Mouse (Mus musculus): Measurements from ENCODE around the gene Arhgap33. TPM values are rescaled to one million over a fixed set of nuclear protein-coding genes. Genes with fewer than 3 reads are reported as not detected.

The Arhgap33 gene
- polyA plus RNA-seq, 1 experiment = not detected

GRCm38 (mm10) chr7:30563906-30564280 lies 29.0 kb upstream of the Arhgap33 start:
- Histone ChIP-seq H3K4me3 (ENCODE audit: insufficient read depth, low read depth, low read length) (peak overlapping the region; percentile 69), H3K4me1 (ENCODE audit: control insufficient read depth, insufficient read depth, low read length) (peaks cover 12% of the 10 kb centered on the region), H3K27ac (ENCODE audit: insufficient read depth, low read depth, low read length) (0 out of 2 replicates have a peak overlapping the region, but pooled peaks have one; percentile 4)
- TF ChIP-seq CTCF (IDR thresholded peaks at IDR 0.05; ENCODE audit: insufficient read depth, low read depth, low read length) (no peak), POLR2A (IDR thresholded peaks at IDR 0.05; ENCODE audit: insufficient read depth, low read depth, low read length) (no peak)
- WGBS = 18% methylated on average over 6 of the region's 6 CpGs

GRCm38 (mm10) chr7:30563117-30563905 lies 28.5 kb upstream of the Arhgap33 start, which contains the start of the genes U2af1l4, Gm49396 and Psenen:
Gene U2af1l4 (plus strand): TSS chr7:30563301.
Gene Gm49396 (plus strand): TSS chr7:30563344.
Gene Psenen (minus strand): TSS chr7:30563627.
- under 1% methylated on average over 45 of the region's 45 CpGs for WGBS

GRCm38 (mm10) chr7:30562526-30563116 lies 27.8 kb upstream of the Arhgap33 start:
- peak overlapping the region; percentile 84 for H3K27ac ChIP-seq (ENCODE audit: insufficient read depth, low read depth, low read length)
- peaks cover 21% of the 10 kb centered on the region for H3K4me1 ChIP-seq (ENCODE audit: control insufficient read depth, insufficient read depth, low read length)
- under 1% methylated on average over 27 of the region's 27 CpGs for WGBS
- TF ChIP-seq CTCF (IDR thresholded peaks at IDR 0.05; ENCODE audit: insufficient read depth, low read depth, low read length) (no peak), POLR2A (IDR thresholded peaks at IDR 0.05; ENCODE audit: insufficient read depth, low read depth, low read length) (no peak)
- H3K4me3 ChIP-seq (ENCODE audit: insufficient read depth, low read depth, low read length) = peak overlapping the region; percentile 65

More at GRCm38 (mm10) chr7:30563117-30563905, 28.5 kb upstream of the Arhgap33 start, which contains the start of the genes U2af1l4, Gm49396 and Psenen:
- Histone ChIP-seq H3K27ac (ENCODE audit: insufficient read depth, low read depth, low read length) (peak within 1 kb of the TSS; percentile 84), H3K4me1 (ENCODE audit: control insufficient read depth, insufficient read depth, low read length) (peaks cover 15% of the 10 kb centered on the region), H3K4me3 (ENCODE audit: insufficient read depth, low read depth, low read length) (peak within 1 kb of the TSS; percentile 69)
- TF ChIP-seq POLR2A (IDR thresholded peaks at IDR 0.05; ENCODE audit: insufficient read depth, low read depth, low read length) (no peak; the same call in 1 of the 2 replicates), CTCF (IDR thresholded peaks at IDR 0.05; ENCODE audit: insufficient read depth, low read depth, low read length) (no peak)

- Histone ChIP-seq H3K4me1 (ENCODE audit: control insufficient read depth, insufficient read depth, low read length) (peaks cover 21% of the 10 kb centered on the region), H3K4me3 (ENCODE audit: insufficient read depth, low read depth, low read length) (no peak overlapping the region), H3K27ac (ENCODE audit: insufficient read depth, low read depth, low read length) (no peak overlapping the region)
- TF ChIP-seq CTCF (IDR thresholded peaks at IDR 0.05; ENCODE audit: insufficient read depth, low read depth, low read length) = no peak
- TF ChIP-seq POLR2A (IDR thresholded peaks at IDR 0.05; ENCODE audit: insufficient read depth, low read depth, low read length) = no peak
- 65% methylated on average over 2 of the region's 2 CpGs for WGBS
Measured at GRCm38 (mm10) chr7:30560296-30560695, 25.4 kb upstream of the Arhgap33 start.

GRCm38 (mm10) chr7:30559443-30559954 lies 24.6 kb upstream of the Arhgap33 start, which contains the start of gene Lin37:
Gene Lin37 (minus strand): TSS chr7:30559838.
- WGBS = under 1% methylated on average over 20 of the region's 20 CpGs
- TF ChIP-seq POLR2A (IDR thresholded peaks at IDR 0.05; ENCODE audit: insufficient read depth, low read depth, low read length) (0 out of 2 replicates have a peak, but pooled peaks have one; percentile 48), CTCF (IDR thresholded peaks at IDR 0.05; ENCODE audit: insufficient read depth, low read depth, low read length) (no peak)
- Histone ChIP-seq H3K27ac (ENCODE audit: insufficient read depth, low read depth, low read length) (no peak within 1 kb of the TSS; the same call in 1 of the 2 replicates), H3K4me1 (ENCODE audit: control insufficient read depth, insufficient read depth, low read length) (peaks cover 21% of the 10 kb centered on the region), H3K4me3 (ENCODE audit: insufficient read depth, low read depth, low read length) (peak within 1 kb of the TSS; percentile 63)

GRCm38 (mm10) chr7:30558656-30559442 lies 24.0 kb upstream of the Arhgap33 start:
- Histone ChIP-seq H3K4me3 (ENCODE audit: insufficient read depth, low read depth, low read length) (peak overlapping the region; percentile 63), H3K4me1 (ENCODE audit: control insufficient read depth, insufficient read depth, low read length) (peaks cover 14% of the 10 kb centered on the region), H3K27ac (ENCODE audit: insufficient read depth, low read depth, low read length) (no peak overlapping the region; the same call in 1 of the 2 replicates)
- WGBS = 8% methylated on average over 12 of the region's 12 CpGs
- TF ChIP-seq POLR2A (IDR thresholded peaks at IDR 0.05; ENCODE audit: insufficient read depth, low read depth, low read length) (no peak), CTCF (IDR thresholded peaks at IDR 0.05; ENCODE audit: insufficient read depth, low read depth, low read length) (no peak)

- Histone ChIP-seq H3K4me3 (ENCODE audit: insufficient read depth, low read depth, low read length) (no peak overlapping the region), H3K4me1 (ENCODE audit: control insufficient read depth, insufficient read depth, low read length) (peaks cover 22% of the 10 kb centered on the region), H3K27ac (ENCODE audit: insufficient read depth, low read depth, low read length) (no peak overlapping the region)
- 87% methylated on average over 13 of the region's 13 CpGs for WGBS
- TF ChIP-seq POLR2A (IDR thresholded peaks at IDR 0.05; ENCODE audit: insufficient read depth, low read depth, low read length) (no peak), CTCF (IDR thresholded peaks at IDR 0.05; ENCODE audit: insufficient read depth, low read depth, low read length) (no peak)
Measured at GRCm38 (mm10) chr7:30557901-30558514, 23.1 kb upstream of the Arhgap33 start.

Data from olfactory bulb, adult 2 months (tissue).